Mouse (Mus musculus) layer of hippocampus, postnatal 25 days (tissue): ENCODE results near the gene Anks6. TPM values are rescaled to one million over a fixed set of nuclear protein-coding genes. Genes with fewer than 3 reads are reported as not detected.
A peak's percentile ranks its signal among the peaks of the same experiment; 100 is the strongest.

ENCODE experiments used
- DNase-seq, 2 experiments: peaks; one replicate each; pipeline ENCODE4 v3.0.0; 2022; ENCODE audit warnings: mixed read lengths in 2 of 2, low spot score in 1 of 2; ENCODE audit errors: extremely low spot score in 1 of 2
- total RNA-seq, 2 experiments: library from RNA; stranded (reverse); gene quantifications; 2 replicates each; pipeline ENCODE4 v1.2.3; 2021

The Anks6 gene
- total RNA-seq, 2 experiments from 2014 or later = 18.8 to 23.5 TPM

DNA sequence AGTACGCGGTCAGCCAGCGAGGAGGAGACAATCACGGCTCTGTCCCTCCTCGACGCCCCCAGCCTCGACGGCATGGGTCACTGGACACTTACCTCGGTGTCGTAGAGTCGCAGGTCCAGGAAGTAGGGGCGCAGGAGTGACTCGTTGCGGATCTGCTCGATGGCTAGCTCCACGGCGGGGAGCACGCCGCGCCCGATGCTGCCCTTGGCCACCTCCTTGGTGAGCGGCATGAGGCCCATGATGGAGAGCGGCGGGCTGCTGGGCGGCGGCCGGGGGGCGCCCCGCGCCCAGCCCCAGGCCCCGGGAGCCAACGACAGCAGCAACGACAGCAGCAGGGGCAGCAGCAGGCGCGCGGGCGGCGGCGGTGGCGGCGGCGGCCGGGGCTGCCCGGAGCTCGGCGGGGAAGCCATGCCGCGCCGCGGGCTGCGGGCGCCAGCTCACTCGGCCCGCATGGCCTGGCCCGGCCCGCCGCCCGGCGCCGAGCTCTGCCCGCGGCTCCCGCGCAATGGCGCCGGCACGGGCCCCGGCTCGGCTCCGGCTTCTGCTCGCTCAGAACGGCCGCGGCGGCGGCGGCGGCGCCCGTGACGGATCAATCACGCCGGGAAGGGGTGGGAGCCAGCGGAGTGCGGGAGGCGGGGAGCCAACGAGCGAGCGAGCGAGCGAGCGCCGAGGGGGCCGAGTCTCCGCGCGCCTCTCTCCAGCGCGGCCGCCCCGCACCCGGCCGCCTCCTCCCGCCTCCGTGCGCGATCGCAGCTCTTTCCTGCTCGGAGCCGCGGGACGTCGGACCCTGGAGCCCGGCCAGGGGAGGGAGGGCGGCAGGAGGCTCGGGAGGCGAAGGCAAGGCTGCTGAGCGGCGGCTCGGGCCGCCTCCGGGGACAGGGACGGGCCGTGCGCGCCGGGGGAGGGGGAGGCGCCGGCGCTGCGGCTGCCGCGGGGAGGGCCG, 65.9 kb downstream of the Anks6 start, which contains the start of gene Gabbr2:
Gene Gabbr2 (minus strand): TSS at position 858 of the 943 bp plus-strand sequence.
- peak; percentile 57 to 65 for DNase-seq

DNA sequence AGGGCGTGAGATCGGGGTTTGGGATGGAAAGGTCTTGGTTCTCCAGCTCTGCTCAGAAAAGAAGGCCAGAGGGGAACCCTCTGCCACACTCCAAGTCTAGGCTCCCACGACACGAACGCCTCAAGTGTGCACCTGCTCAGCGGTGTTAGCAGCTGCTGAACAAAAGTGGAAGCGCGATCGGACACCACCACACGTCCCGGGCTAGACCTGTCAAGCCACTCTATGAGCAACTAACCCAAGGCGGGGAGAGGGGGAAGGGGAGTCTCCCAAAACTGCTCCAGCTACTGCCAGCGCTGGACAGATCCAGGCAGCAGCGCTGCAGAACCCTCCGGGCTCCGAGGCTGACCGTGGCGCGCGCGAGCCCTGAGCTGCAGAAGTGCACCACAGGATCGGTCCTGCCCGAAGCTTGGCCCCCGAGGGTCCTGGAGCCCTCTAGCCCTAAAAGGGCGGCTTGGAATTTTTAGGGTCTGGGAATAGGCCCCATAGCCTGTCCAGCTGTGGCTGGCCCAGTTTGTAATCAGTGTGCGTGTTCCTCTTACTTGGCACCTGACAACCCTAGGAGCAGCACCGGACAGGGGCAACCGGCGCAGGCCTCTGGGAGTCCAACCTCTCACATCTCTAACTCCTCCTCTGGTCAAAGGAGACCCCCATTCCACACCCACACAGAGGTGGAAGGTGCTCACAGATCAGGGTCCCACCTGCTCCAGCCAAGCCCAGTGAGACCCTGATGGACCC, 66.8 kb downstream of the Anks6 start:
- peak in 1 of 2 experiments; percentile 58 for DNase-seq

- peak; percentile 58 to 72 for DNase-seq
These were observed 67.4 kb downstream of the Anks6 start for GRCm38 (mm10) chr4:46989842-46990241.

GRCm38 (mm10) chr4:46988824-46989223, 68.4 kb downstream of the Anks6 start:
- no peak for DNase-seq

- DNase-seq = no peak
These were observed 69.0 kb downstream of the Anks6 start for GRCm38 (mm10) chr4:46988257-46988656.

DNA sequence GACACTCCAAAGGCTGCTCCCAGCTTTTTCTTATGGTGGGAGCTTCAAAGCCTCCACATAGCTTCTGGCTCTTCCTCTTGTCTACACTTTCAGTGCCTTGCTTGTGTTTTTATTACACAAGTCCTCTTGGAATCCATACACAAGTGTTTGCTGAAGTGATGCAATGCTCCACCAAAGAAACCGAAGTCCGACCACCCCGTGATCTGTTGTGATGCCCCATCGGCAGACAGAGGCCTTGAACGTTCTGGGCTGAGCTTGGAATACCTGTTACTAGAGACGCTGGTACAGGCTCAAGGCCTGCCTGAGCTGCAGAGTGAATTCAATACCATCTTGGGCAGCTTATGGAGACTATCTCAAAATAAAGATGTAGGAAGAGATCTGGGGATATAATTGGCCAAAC, 69.4 kb downstream of the Anks6 start:
- no peak for DNase-seq

DNA sequence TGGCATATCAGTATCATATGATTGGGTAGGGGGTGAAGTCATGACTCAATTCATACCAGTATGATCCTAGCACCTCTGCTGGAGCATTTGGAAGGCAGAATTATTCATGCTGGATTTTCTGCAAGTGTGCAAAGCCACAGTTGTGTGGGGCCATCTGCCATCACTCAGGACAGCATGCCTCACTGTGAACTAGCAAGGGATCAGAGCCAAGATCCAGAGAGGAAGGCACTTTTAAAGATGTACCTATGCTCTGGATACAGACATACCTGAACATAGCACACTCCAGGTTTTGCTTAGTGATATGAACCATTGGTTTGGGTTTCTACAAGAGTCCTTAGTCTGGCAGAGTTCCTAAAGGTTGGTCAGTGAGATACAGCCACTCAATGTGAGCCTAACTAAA, 71.2 kb downstream of the Anks6 start:
- no peak for DNase-seq

DNA sequence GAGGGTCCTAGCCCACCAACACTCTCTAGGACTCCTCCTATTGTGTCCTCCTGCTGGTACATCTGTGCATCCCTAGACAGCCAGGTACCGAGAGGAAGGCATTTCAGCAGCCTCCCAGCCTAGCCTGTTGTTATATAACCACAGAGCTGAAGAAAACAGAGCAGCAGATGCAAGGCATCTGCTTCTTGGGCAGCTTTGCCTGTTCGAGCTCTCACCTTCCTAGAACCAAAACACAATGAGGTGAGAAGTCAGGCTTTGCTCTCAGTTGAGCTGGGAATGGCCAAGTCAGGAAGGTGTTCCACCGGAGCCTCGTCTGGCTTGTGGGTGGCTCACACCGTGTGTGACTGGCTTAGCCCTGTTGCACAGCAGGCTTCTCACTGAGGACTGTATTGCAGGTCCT, 74.3 kb downstream of the Anks6 start:
- DNase-seq = peak in 1 of 2 experiments; percentile 20

- DNase-seq = no peak
These were observed 75.1 kb downstream of the Anks6 start for GRCm38 (mm10) chr4:46982094-46982493.

DNA sequence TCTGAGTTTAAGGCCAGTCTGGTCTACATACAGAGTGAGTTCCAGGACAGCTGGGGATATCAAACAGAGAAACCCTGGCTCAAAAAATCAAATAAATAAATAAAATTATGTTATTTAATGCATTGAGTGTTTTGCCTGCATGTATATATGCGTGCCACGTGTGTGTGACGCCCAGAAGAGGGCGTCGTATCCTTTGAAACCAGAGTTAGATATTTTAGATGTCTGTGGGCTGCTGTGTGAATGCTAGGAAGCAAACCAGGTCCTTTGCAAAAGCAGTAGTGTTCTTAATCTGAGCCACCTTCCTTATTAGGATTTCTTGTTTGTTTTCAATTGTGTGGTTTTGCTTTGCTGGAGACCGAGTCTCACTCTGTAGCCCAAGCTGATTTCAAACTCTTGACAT, 78.9 kb downstream of the Anks6 start:
- DNase-seq = no peak

DNA sequence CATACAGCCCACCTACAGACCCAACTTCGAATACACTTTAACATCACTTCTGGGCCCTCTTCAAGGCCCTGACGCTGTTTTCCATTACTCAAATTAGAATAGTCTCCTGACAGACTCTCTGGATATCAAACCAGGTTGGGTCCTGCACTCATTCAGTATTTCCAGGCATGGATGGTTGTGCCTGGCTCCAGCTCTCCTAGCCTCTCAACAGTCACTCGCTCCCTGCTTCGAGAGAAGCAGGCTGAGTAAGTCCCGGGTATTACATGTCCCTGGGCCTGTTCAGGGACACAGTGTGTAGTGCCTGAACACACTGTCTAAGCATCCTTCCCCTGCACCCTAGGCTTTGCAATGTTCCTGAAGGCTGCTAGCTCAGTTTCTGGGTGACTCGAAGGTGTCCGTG, 80.1 kb downstream of the Anks6 start:
- no peak for DNase-seq

GRCm38 (mm10) chr4:46976671-46977071, 80.6 kb downstream of the Anks6 start:
- DNase-seq = peak in 1 of 2 experiments; percentile 35

- no peak for DNase-seq
These were observed 83.9 kb downstream of the Anks6 start for GRCm38 (mm10) chr4:46973322-46973721.

DNA sequence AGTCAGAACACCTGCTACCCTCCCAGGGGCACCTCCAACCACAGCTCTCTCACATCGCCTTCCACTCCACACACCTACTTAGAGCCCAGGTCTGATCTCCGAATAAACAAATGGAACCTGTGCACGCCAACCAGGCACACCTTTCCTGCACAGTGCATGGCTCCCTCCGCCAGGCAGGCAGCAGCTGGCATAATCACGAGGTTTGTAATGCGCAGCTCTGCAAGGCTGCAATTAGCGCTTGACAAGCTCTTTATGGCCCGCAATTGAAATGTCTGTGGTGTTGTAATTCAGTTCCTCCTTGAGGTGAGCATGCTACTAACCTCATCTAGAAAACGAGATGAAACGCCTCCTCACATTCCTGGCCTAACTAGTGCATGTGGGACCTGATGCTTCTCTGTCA, 89.2 kb downstream of the Anks6 start:
- no peak for DNase-seq

- no peak for DNase-seq
These were observed 90.7 kb downstream of the Anks6 start for GRCm38 (mm10) chr4:46966551-46966950.

Other genes starting within 250 kb of the Anks6 start
- gene Gabbr2, start 65.6 kb downstream of the Anks6 start, total RNA-seq = 100 to 1,000 TPM; 200 to 208 TPM
- gene Galnt12, start 34.5 kb upstream of the Anks6 start, total RNA-seq = under 1 TPM; 0.66 to 0.82 TPM
- 10 to 100 TPM in 1 of 2 experiments, 1 to 10 TPM in 1; 5.6 to 10.6 TPM for gene Col15a1, start 150.7 kb upstream of the Anks6 start, total RNA-seq